Mouse (Mus musculus): Measurements from ENCODE around the gene Zfp335.

GRCm38 (mm10) chr2:164955725-164956124 lies 44.2 kb upstream of the Zfp335 start:
- no peak for TF ChIP-seq CTCF (IDR thresholded peaks at IDR 0.05)
- TF ChIP-seq EP300 (IDR thresholded peaks at IDR 0.05; ENCODE audit: insufficient read depth, low read depth, low read length), result no peak
